Mouse (Mus musculus): ENCODE results near the gene Amn. TPM values are rescaled to one million over a fixed set of nuclear protein-coding genes. Genes with fewer than 3 reads are reported as not detected.

Amn gene
- total and polyA plus RNA-seq, 2 experiments: 0.09 to 0.55 TPM

DNA sequence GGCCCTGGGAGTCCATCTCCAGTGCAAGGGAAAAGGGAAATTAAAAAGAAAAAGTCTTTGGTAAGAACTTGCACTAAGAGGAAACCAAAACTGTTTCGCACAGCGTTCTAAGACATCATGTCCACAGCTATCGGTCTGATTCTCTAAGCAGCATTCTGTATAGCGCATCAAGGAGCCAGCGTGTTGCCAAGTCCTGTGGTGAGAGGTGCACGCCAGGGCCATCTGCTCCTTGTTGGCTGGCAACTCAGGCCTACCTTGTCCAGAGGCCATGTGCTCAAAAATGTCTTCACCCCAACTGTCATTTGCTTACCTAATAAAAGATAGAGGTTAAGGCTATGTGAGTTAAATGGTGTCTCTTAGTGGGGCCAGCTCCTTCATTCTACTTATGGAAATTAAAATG, 29.0 kb upstream of the Amn start:
- Histone ChIP-seq H3K79me2 (ENCODE audit: control insufficient read depth, insufficient read depth, low read length) (no peaks in the 10 kb centered on the region), H3K27me3 (ENCODE audit: control insufficient read depth, insufficient read depth, low read length) (no peaks in the 10 kb centered on the region), H3K9ac (ENCODE audit: low read depth, low read length) (no peak overlapping the region), H3K27ac (replicated peaks; ENCODE audit: insufficient read depth, low read depth, low read length) (no peak overlapping the region), H3K4me3 (ENCODE audit: insufficient read depth, low read depth, low read length) (no peak overlapping the region), H3K36me3 (ENCODE audit: control insufficient read depth, insufficient read depth, low read length) (peaks cover 2% of the 10 kb centered on the region; the same call in 1 of the 2 replicates), H3K4me1 (ENCODE audit: control insufficient read depth, insufficient read depth, low read length) (no peaks in the 10 kb centered on the region)
- 98% methylated on average over 6 of the region's 6 CpGs for WGBS
- TF ChIP-seq CTCF (IDR thresholded peaks at IDR 0.05; ENCODE audit: low read depth, low read length) (no peak), POLR2A (IDR thresholded peaks at IDR 0.05; ENCODE audit: extremely low read depth, insufficient read depth, low read length) (no peak)
- DNase-seq (ENCODE audit: extremely low read depth, low read depth, low spot score): no peak

DNA sequence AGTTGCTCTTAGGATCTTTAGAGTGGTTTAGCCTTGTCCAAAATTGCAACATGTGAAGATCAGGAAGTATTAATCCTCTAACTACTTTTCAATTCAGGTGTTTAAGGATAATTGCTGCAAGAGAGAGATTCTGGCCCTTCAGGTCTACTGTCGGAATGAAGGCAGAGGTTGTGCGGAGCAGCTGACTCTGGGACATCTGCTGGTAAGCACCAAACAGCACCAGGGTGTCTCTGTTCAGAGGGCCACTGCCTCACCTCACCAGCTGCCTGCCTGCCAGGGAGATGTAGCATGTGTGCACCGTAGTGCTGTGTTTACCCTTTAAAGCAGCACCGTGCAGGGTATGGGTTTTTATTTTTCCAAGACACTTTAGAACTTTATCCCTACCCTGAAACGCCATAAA, 28.5 kb upstream of the Amn start:
- no peak overlapping the region for H3K4me3 ChIP-seq (ENCODE audit: insufficient read depth, low read depth, low read length)
- TF ChIP-seq POLR2A (IDR thresholded peaks at IDR 0.05; ENCODE audit: extremely low read depth, insufficient read depth, low read length) (no peak), CTCF (IDR thresholded peaks at IDR 0.05; ENCODE audit: low read depth, low read length) (no peak)
- H3K79me2 ChIP-seq (ENCODE audit: control insufficient read depth, insufficient read depth, low read length): no peaks in the 10 kb centered on the region
- H3K36me3 ChIP-seq (ENCODE audit: control insufficient read depth, insufficient read depth, low read length): peaks cover 2% of the 10 kb centered on the region; the same call in 1 of the 2 replicates
- no peak overlapping the region for H3K27ac ChIP-seq (replicated peaks; ENCODE audit: insufficient read depth, low read depth, low read length)
- no peak for DNase-seq (ENCODE audit: extremely low read depth, low read depth, low spot score)
- no peak overlapping the region for H3K9ac ChIP-seq (ENCODE audit: low read depth, low read length)
- over 99% methylated on average over 5 of the region's 5 CpGs for WGBS
- no peaks in the 10 kb centered on the region for H3K27me3 ChIP-seq (ENCODE audit: control insufficient read depth, insufficient read depth, low read length)
- H3K4me1 ChIP-seq (ENCODE audit: control insufficient read depth, insufficient read depth, low read length): no peaks in the 10 kb centered on the region

- Histone ChIP-seq H3K27ac (replicated peaks; ENCODE audit: insufficient read depth, low read depth, low read length) (no peak overlapping the region), H3K79me2 (ENCODE audit: control insufficient read depth, insufficient read depth, low read length) (no peaks in the 10 kb centered on the region), H3K36me3 (ENCODE audit: control insufficient read depth, insufficient read depth, low read length) (peaks cover 2% of the 10 kb centered on the region; the same call in 1 of the 2 replicates), H3K27me3 (ENCODE audit: control insufficient read depth, insufficient read depth, low read length) (no peaks in the 10 kb centered on the region), H3K4me3 (ENCODE audit: insufficient read depth, low read depth, low read length) (no peak overlapping the region), H3K9ac (ENCODE audit: low read depth, low read length) (no peak overlapping the region), H3K4me1 (ENCODE audit: control insufficient read depth, insufficient read depth, low read length) (no peaks in the 10 kb centered on the region)
- 84% methylated on average over 12 of the region's 12 CpGs for WGBS
- TF ChIP-seq CTCF (IDR thresholded peaks at IDR 0.05; ENCODE audit: low read depth, low read length) (no peak), POLR2A (IDR thresholded peaks at IDR 0.05; ENCODE audit: extremely low read depth, insufficient read depth, low read length) (no peak)
- DNase-seq (ENCODE audit: extremely low read depth, low read depth, low spot score): no peak
Measured at GRCm38 (mm10) chr12:111243733-111244132, 27.2 kb upstream of the Amn start.

DNA sequence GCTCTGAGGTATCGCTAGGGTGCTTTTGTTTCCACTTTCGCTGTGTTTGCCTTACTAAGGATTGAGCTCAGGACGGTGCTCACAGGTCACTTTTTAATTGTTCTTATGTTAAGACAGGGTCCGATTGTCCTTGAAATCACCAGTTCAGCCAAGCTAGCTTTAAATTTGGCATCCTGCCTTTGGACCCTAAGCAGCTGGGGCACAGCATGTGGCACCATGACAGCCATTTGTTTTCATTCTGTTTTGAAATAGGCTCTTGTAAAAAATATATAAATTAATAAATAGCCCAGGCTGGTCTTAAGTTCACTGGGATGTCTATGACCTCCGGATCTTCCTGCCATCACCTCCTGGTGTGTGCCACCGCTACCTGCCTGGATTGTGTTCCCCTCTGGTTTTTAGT, 25.8 kb upstream of the Amn start:
- Histone ChIP-seq H3K4me1 (ENCODE audit: control insufficient read depth, insufficient read depth, low read length) (no peaks in the 10 kb centered on the region), H3K27ac (replicated peaks; ENCODE audit: insufficient read depth, low read depth, low read length) (no peak overlapping the region), H3K9ac (ENCODE audit: low read depth, low read length) (no peak overlapping the region), H3K79me2 (ENCODE audit: control insufficient read depth, insufficient read depth, low read length) (no peaks in the 10 kb centered on the region), H3K27me3 (ENCODE audit: control insufficient read depth, insufficient read depth, low read length) (no peaks in the 10 kb centered on the region), H3K36me3 (ENCODE audit: control insufficient read depth, insufficient read depth, low read length) (peaks cover 2% of the 10 kb centered on the region; the same call in 1 of the 2 replicates), H3K4me3 (ENCODE audit: insufficient read depth, low read depth, low read length) (no peak overlapping the region)
- no peak for DNase-seq (ENCODE audit: extremely low read depth, low read depth, low spot score)
- TF ChIP-seq CTCF (IDR thresholded peaks at IDR 0.05; ENCODE audit: low read depth, low read length): no peak
- WGBS: 88% methylated on average over 6 of the region's 6 CpGs

- Histone ChIP-seq H3K36me3 (ENCODE audit: control insufficient read depth, insufficient read depth, low read length) (peaks cover 2% of the 10 kb centered on the region; the same call in 1 of the 2 replicates), H3K27ac (replicated peaks; ENCODE audit: insufficient read depth, low read depth, low read length) (no peak overlapping the region), H3K79me2 (ENCODE audit: control insufficient read depth, insufficient read depth, low read length) (no peaks in the 10 kb centered on the region), H3K4me1 (ENCODE audit: control insufficient read depth, insufficient read depth, low read length) (no peaks in the 10 kb centered on the region), H3K27me3 (ENCODE audit: control insufficient read depth, insufficient read depth, low read length) (no peaks in the 10 kb centered on the region), H3K9ac (ENCODE audit: low read depth, low read length) (no peak overlapping the region), H3K4me3 (ENCODE audit: insufficient read depth, low read depth, low read length) (no peak overlapping the region)
- 90% methylated on average over 9 of the region's 9 CpGs for WGBS
- DNase-seq (ENCODE audit: extremely low read depth, low read depth, low spot score): no peak
- TF ChIP-seq CTCF (IDR thresholded peaks at IDR 0.05; ENCODE audit: low read depth, low read length) (no peak), POLR2A (IDR thresholded peaks at IDR 0.05; ENCODE audit: extremely low read depth, insufficient read depth, low read length) (no peak)
Measured at GRCm38 (mm10) chr12:111246808-111247464, 24.0 kb upstream of the Amn start.

DNA sequence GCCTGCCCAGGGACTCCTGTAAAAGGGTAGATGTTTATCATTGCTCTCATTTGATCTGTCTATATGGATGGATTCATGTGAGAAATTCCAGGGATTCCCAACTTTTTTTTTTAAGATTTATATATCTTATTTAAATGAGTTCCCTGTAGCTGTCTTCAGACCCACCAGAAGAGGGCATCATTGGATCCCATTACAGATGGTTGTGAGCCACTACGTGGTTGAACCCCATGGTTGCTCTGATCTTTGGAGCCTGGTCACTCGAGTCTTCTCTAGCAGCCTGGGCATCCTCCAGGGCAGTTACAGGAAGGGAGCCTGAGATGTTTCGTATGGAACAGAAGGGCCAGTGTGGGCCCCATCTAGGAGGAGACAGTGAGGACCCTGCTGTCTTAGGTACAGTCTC, 21.8 kb upstream of the Amn start:
- Histone ChIP-seq H3K27me3 (ENCODE audit: control insufficient read depth, insufficient read depth, low read length) (no peaks in the 10 kb centered on the region), H3K4me3 (ENCODE audit: insufficient read depth, low read depth, low read length) (no peak overlapping the region), H3K4me1 (ENCODE audit: control insufficient read depth, insufficient read depth, low read length) (no peaks in the 10 kb centered on the region), H3K79me2 (ENCODE audit: control insufficient read depth, insufficient read depth, low read length) (no peaks in the 10 kb centered on the region), H3K9ac (ENCODE audit: low read depth, low read length) (no peak overlapping the region), H3K27ac (replicated peaks; ENCODE audit: insufficient read depth, low read depth, low read length) (no peak overlapping the region), H3K36me3 (ENCODE audit: control insufficient read depth, insufficient read depth, low read length) (peaks cover 2% of the 10 kb centered on the region; the same call in 1 of the 2 replicates)
- TF ChIP-seq POLR2A (IDR thresholded peaks at IDR 0.05; ENCODE audit: extremely low read depth, insufficient read depth, low read length) (no peak), CTCF (IDR thresholded peaks at IDR 0.05; ENCODE audit: low read depth, low read length) (no peak)
- no peak for DNase-seq (ENCODE audit: extremely low read depth, low read depth, low spot score)
- WGBS: 58% methylated on average over 3 of the region's 3 CpGs
